Mouse (Mus musculus) liver, adult 2 months (tissue): ENCODE measurements around the gene Myo6. TPM values are rescaled to one million over a fixed set of nuclear protein-coding genes. Genes with fewer than 3 reads are reported as not detected.
A peak's percentile ranks its signal among the peaks of the same experiment; 100 is the strongest.

Experiments
- DNase-seq: peaks from one replicate; pipeline ENCODE4 v3.0.0-alpha.2; 2011; ENCODE audit warnings: low read depth, low spot score; ENCODE audit errors: extremely low read depth
- H3K27ac ChIP-seq: fragments of 200-500 bp; replicated peaks from 2 replicates; pipeline ENCODE4 v1.5.1; 2012; ENCODE audit warnings: low read depth, mild to moderate bottlenecking, control low read depth, inconsistent platforms, low read length; ENCODE audit not compliant: insufficient read depth
- H3K27me3 ChIP-seq: fragments of 200-500 bp; 2 replicates; pipeline ENCODE4 v1.6.1; 2012; ENCODE audit warnings: mild to moderate bottlenecking, moderate library complexity, low read length, inconsistent platforms; ENCODE audit not compliant: control insufficient read depth, insufficient read depth
- H3K36me3 ChIP-seq: fragments of 200-500 bp; 2 replicates; pipeline ENCODE4 v1.6.1; 2012; ENCODE audit warnings: low read length, inconsistent platforms; ENCODE audit not compliant: control insufficient read depth, insufficient read depth
- H3K4me1 ChIP-seq: fragments of 200-500 bp; 2 replicates; pipeline ENCODE4 v1.6.1; 2011; ENCODE audit warnings: low read length; ENCODE audit not compliant: control insufficient read depth, insufficient read depth
- H3K4me3 ChIP-seq: fragments of 200-500 bp; 2 replicates; pipeline ENCODE4 v1.5.1; 2011; ENCODE audit warnings: low read depth, mild to moderate bottlenecking, control low read depth, low read length, moderate library complexity; ENCODE audit not compliant: insufficient read depth
- H3K79me2 ChIP-seq: fragments of 200-500 bp; 2 replicates; pipeline ENCODE4 v1.6.1; 2012; ENCODE audit warnings: inconsistent platforms, mild to moderate bottlenecking, low read length, moderate library complexity; ENCODE audit not compliant: control insufficient read depth, insufficient read depth
- H3K9ac ChIP-seq: fragments of 200-500 bp; 2 replicates; pipeline ENCODE4 v1.6.1; 2012; ENCODE audit warnings: low read depth, mild to moderate bottlenecking, control low read depth, inconsistent platforms, low read length
- CTCF ChIP-seq: fragments of 200-500 bp; IDR thresholded peaks from 2 replicates; pipeline ENCODE4 v1.5.1; 2011; ENCODE audit warnings: low read depth, low read length, control low read depth
- POLR2A ChIP-seq: fragments of 200-500 bp; IDR thresholded peaks from 2 replicates; pipeline ENCODE4 v1.6.1; 2011; ENCODE audit warnings: low read length, control low read depth; ENCODE audit not compliant: insufficient read depth; ENCODE audit errors: extremely low read depth
- WGBS: fragments of 180-500 bp; shearing (Covaris S2); methylation state at CpG from one replicate; pipeline ENCODE4 v1.1.7; 2018; 5-methylcytosine and 5-hydroxymethylcytosine counted together
- polyA plus RNA-seq: library from polyadenylated mRNA; depleted of rRNA; stranded (reverse); fragments of >200 nt; gene quantifications from 2 replicates; pipeline ENCODE4 v1.2.3, GENCODE M21; 2012
- total RNA-seq: library from RNA; depleted of rRNA; stranded (reverse); fragments of >200 nt; gene quantifications from 2 replicates; pipeline ENCODE4 v1.2.3, GENCODE M21; 2014

Myo6 gene
- total and polyA plus RNA-seq, 2 experiments = 12.4 to 31.7 TPM

DNA sequence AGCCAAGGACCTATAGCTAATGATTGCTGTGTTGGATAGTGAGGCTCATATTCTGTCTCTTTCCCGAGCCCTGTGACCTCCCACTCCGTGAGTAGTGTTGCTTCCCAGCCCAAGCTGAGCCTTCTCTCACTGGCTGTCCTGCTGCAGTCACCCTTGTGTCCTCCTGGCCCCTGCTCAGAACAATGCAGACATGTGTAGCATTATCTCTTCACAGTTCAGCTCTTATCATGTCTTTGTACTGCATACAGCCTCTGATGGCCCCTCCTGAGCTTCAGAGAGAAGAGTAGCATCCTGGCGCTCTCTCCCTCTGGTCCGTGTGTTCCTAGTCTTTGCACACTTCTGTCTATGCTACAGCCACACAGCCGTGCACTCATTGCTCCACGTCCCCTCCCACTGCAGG lies 112.9 kb downstream of the Myo6 start:
- Histone ChIP-seq H3K36me3 (peaks cover 60% of the 10 kb centered on the region), H3K79me2 (no peaks in the 10 kb centered on the region), H3K9ac (no peak overlapping the region), H3K27me3 (no peaks in the 10 kb centered on the region), H3K4me3 (no peak overlapping the region), H3K27ac (no peak overlapping the region), H3K4me1 (no peaks in the 10 kb centered on the region)
- WGBS = 90% methylated on average over 6 of the region's 6 CpGs
- TF ChIP-seq CTCF = no peak
- TF ChIP-seq POLR2A = no peak
- no peak for DNase-seq

DNA sequence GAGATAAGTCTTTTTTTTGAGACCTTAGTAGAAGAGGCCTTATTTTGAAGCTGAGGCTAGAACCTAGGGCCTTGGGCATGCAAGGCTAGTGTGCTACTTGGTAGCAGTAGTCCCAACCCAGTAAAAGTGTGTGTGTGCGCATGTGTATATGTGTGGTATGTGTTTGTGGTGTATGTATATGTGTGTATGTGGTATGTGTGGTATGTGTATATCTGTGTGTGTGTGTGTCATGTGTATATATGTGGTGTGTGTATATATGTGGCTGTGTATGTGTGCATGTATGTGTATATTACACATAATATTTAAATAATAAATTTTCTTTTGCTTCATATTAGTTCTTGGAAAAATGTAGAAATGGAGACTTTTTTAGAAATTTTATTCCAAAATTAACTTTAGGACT lies 115.9 kb downstream of the Myo6 start:
- H3K4me1 ChIP-seq = no peaks in the 10 kb centered on the region
- no peak for DNase-seq
- TF ChIP-seq POLR2A (no peak), CTCF (no peak)
- WGBS = 100% methylated on average over 1 of the region's 1 CpGs
- no peak overlapping the region for H3K9ac ChIP-seq
- H3K27ac ChIP-seq = no peak overlapping the region
- H3K27me3 ChIP-seq = no peaks in the 10 kb centered on the region
- peaks cover 61% of the 10 kb centered on the region for H3K36me3 ChIP-seq
- H3K79me2 ChIP-seq = no peaks in the 10 kb centered on the region
- no peak overlapping the region for H3K4me3 ChIP-seq

DNA sequence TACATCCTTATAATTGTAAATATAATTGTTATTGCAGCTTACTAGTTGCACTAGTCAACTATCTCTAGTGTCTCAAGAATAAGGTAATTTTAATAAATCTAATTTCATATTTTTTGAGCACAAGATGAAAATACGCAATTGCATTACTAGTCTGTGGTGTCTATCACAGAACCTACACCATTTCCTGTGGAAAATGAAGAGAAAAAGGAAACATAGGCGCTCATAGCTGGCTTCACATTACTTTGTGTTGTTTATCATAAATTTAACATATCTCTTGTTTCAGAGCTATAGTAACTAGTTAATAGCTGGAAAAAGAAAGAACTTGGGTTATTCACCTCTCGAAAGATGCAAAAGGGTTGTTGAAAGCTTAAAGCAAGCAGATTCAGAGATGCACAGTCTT lies 117.6 kb downstream of the Myo6 start:
- H3K27ac ChIP-seq = no peak overlapping the region
- no peak overlapping the region for H3K4me3 ChIP-seq
- H3K27me3 ChIP-seq = no peaks in the 10 kb centered on the region
- WGBS = 95% methylated on average over 3 of the region's 3 CpGs
- no peak for DNase-seq
- no peak overlapping the region for H3K9ac ChIP-seq
- H3K36me3 ChIP-seq = peaks cover 60% of the 10 kb centered on the region
- TF ChIP-seq CTCF (no peak), POLR2A (no peak)
- no peaks in the 10 kb centered on the region for H3K4me1 ChIP-seq
- no peaks in the 10 kb centered on the region for H3K79me2 ChIP-seq

DNA sequence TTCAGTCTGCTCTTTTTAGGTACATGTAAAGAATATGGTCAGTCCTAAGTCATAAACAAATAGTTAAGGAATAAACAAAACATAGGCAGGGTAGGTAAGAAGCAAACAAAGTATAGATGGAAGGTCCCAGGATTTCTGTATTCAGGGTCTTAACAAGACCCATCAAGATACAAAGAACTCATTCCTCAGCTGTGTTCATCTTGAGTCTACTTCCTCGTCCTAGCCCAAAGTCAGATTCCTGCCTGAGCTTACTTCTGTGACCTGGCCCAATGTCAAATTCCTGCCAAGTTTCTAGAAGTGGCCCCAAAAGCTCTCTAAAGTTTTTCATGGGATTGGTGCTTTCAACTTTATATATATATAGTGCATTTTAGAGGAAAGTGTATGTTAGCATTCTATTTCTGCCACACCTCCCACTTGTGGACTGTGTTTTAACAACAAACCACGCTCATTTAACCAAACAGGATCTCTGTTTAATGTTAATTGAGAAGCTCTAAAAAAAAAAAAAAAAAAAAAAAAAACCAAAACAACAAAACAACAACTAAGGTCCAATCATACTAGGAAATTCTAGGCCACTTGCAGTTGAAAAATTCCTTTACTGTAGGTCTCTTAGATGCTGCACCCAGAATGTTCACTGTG lies 119.8 kb downstream of the Myo6 start:
- no peaks in the 10 kb centered on the region for H3K79me2 ChIP-seq
- 95% methylated on average over 2 of the region's 2 CpGs for WGBS
- H3K4me1 ChIP-seq = no peaks in the 10 kb centered on the region
- TF ChIP-seq POLR2A = no peak
- no peak for TF ChIP-seq CTCF
- no peaks in the 10 kb centered on the region for H3K27me3 ChIP-seq
- DNase-seq = no peak
- no peak overlapping the region for H3K9ac ChIP-seq
- no peak overlapping the region for H3K27ac ChIP-seq
- H3K4me3 ChIP-seq = no peak overlapping the region
- peaks cover 71% of the 10 kb centered on the region for H3K36me3 ChIP-seq

DNA sequence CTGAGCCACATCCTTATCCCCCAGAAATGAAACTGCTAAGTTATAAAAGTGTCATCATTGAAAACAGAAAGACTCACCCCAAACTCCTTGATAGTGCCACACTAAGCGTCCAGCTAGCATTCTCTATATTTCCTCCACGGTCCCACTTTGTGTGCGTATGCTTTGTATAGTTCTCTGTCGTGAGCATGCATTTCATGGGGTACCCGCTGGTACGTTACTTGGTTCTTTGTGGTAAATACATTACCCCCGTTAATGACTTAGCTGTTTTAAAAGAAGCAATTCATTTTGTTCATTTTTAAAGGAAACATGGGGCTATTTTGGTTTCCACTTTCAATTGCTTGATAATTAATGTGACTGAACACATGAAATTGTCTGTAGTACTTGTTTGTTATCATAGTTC lies 122.0 kb downstream of the Myo6 start:
- no peak for DNase-seq
- no peaks in the 10 kb centered on the region for H3K4me1 ChIP-seq
- no peak overlapping the region for H3K27ac ChIP-seq
- no peaks in the 10 kb centered on the region for H3K27me3 ChIP-seq
- no peaks in the 10 kb centered on the region for H3K79me2 ChIP-seq
- no peak overlapping the region for H3K4me3 ChIP-seq
- H3K9ac ChIP-seq = no peak overlapping the region
- H3K36me3 ChIP-seq = peaks cover 74% of the 10 kb centered on the region
- TF ChIP-seq CTCF (no peak), POLR2A (no peak)
- WGBS = 94% methylated on average over 7 of the region's 7 CpGs

DNA sequence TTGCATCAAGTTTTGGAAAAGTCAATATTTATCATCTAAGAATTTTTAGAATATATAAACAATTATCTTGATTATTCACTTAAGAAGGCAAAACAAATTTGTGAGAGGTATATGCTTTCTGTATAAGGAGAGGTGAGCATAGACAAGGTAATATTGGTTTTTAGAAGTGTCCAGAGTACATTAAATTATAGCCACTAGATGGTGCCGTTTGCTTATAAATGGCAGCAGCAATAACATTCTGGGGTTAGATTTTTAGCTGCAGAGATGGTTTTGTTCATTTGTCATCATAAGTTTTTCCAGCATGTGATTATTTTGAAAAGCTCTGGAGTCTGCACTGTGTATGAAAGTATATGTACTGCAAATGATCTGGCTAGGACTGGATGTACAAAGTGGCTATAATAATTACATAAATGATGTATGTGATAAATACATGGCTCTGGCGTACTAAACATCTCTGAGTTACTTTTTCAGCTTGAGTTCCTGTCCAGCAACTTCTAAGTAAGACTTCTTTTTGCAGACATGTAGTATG lies 128.3 kb downstream of the Myo6 start:
- WGBS = 64% methylated on average over 2 of the region's 2 CpGs
- H3K4me1 ChIP-seq = no peaks in the 10 kb centered on the region
- H3K9ac ChIP-seq = no peak overlapping the region
- DNase-seq = peak; percentile 20
- H3K79me2 ChIP-seq = no peaks in the 10 kb centered on the region
- peaks cover 52% of the 10 kb centered on the region for H3K36me3 ChIP-seq
- no peaks in the 10 kb centered on the region for H3K27me3 ChIP-seq
- no peak overlapping the region for H3K4me3 ChIP-seq
- 0 out of 2 replicates have a peak, but pooled peaks have one; percentile 16 for TF ChIP-seq CTCF
- TF ChIP-seq POLR2A = no peak
- no peak overlapping the region for H3K27ac ChIP-seq
